Comparison of ENCODE assay signal across 9 mouse cellular contexts in the genomic region with DNA sequence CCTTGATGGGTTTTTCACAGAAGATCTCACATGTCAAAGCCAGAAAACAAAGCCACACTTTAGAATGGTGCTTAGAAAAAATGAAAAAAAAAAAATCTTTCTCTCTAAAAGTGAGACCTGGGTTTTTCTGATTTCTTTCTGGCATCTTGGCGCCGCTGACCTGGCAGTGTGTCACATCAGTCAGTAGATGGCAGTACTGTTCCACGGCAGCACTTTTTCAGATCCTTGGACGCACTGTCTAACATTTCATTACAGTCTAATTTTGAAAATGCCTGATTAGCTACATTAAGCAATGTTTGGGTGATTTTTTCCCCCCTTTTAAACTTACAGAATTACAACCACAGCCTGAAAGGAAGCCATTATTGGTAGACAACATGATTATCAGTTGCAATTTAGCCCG.
A peak's percentile ranks its signal among the peaks of the same experiment; 100 is the strongest.
DNase-seq lines count a peak whose midpoint lies in the region; ATAC-seq and TF ChIP-seq lines count a peak whose summit lies in the region.
"Had no signal": no experiment of that assay in that cellular context is flagged by ENCODE, and none has a peak within 500 bp of the region (broad histone marks: within the 10 kb centered on the region; RNA-seq: fewer than 3 reads in every experiment).

No protein-coding gene starts in this region.

- H3ac ChIP-seq in C2C12 (ENCODE audit: control insufficient read depth, insufficient read length, low read depth), result no peak overlapping the region

- peak; percentile 74 for TF ChIP-seq CTCF in C2C12 (IDR thresholded peaks at IDR 0.05; ENCODE audit: control insufficient read depth, insufficient read depth, insufficient read length)
- peak; percentile 75 for TF ChIP-seq CTCF in bone marrow macrophage, adult 2 months (IDR thresholded peaks at IDR 0.05; ENCODE audit: low read depth, low read length)
- TF ChIP-seq CTCF in hindbrain, postnatal 0 days (IDR thresholded peaks at IDR 0.05; ENCODE audit: low read depth), result peak; percentile 98
- TF ChIP-seq CTCF in liver, postnatal 0 days (IDR thresholded peaks at IDR 0.05; ENCODE audit: low read depth), result peak; percentile 94

- H3K27ac ChIP-seq in bone marrow macrophage, adult 2 months (ENCODE audit: insufficient read depth, low read depth, low read length), result no peak overlapping the region
- no peak overlapping the region for H3K27ac ChIP-seq in forebrain, embryonic 11.5 days (ENCODE audit: low read depth, low read length)
- H3K27ac ChIP-seq in hindbrain, postnatal 0 days, result no peak overlapping the region
- H3K27ac ChIP-seq in liver, postnatal 0 days (ENCODE audit: low read depth), result no peak overlapping the region
- H3K27ac ChIP-seq: heart, embryonic 15.5 days had no signal

- no peaks in the 10 kb centered on the region for H3K9me3 ChIP-seq in forebrain, embryonic 11.5 days (ENCODE audit: control insufficient read depth, low read length)
- no peaks in the 10 kb centered on the region for H3K9me3 ChIP-seq in hindbrain, postnatal 0 days (ENCODE audit: low read length)
- H3K9me3 ChIP-seq in liver, postnatal 0 days (ENCODE audit: low read length), result no peaks in the 10 kb centered on the region
- H3K9me3 ChIP-seq: heart, embryonic 15.5 days had no signal

- no peaks in the 10 kb centered on the region for H3K27me3 ChIP-seq in C2C12 (ENCODE audit: control insufficient read depth, insufficient read depth, insufficient read length)
- no peaks in the 10 kb centered on the region for H3K27me3 ChIP-seq in forebrain, embryonic 11.5 days (ENCODE audit: control insufficient read depth, insufficient read depth, low read length)
- H3K27me3 ChIP-seq in hindbrain, postnatal 0 days (ENCODE audit: insufficient read depth, low read length), result no peaks in the 10 kb centered on the region
- no peaks in the 10 kb centered on the region for H3K27me3 ChIP-seq in liver, postnatal 0 days (ENCODE audit: insufficient read depth, low read length)
- H3K27me3 ChIP-seq: heart, embryonic 15.5 days had no signal

- no peak overlapping the region for H3K9ac ChIP-seq in forebrain, embryonic 11.5 days (ENCODE audit: low read length)
- H3K9ac ChIP-seq in hindbrain, postnatal 0 days (replicated peaks; ENCODE audit: low read length), result no peak overlapping the region
- H3K9ac ChIP-seq in liver, postnatal 0 days (replicated peaks), result no peak overlapping the region
- H3K9ac ChIP-seq: heart, embryonic 15.5 days had no signal

- no peak for ATAC-seq in forebrain, embryonic 11.5 days (replicated peaks; ENCODE audit: low FRiP score)
- ATAC-seq in hindbrain, postnatal 0 days, result peak; percentile 72
- peak; percentile 46; the same call in 1 of the 2 replicates for ATAC-seq in liver, postnatal 0 days

- H3K79me2 ChIP-seq in C2C12 (ENCODE audit: control insufficient read depth, insufficient read depth), result no peaks in the 10 kb centered on the region

- peak; percentile 61 to 88 for DNase-seq in adrenal gland, adult (ENCODE audit: inconsistent age in 2 of 2, low spot score in 1 of 2)
- DNase-seq in adrenal gland, adult 8-10 months, result no peak
- peak; percentile 81 for DNase-seq in forebrain, embryonic 11.5 days (ENCODE audit: low spot score)
- DNase-seq in hindbrain, postnatal 0 days (ENCODE audit: low spot score), result peak; percentile 87
- DNase-seq in liver, postnatal 0 days, result peak; percentile 66
- DNase-seq in retina, adult 2 months (ENCODE audit: low read depth, low spot score), result peak; percentile 49

- TF ChIP-seq EP300 in liver, postnatal 0 days (IDR thresholded peaks at IDR 0.05; ENCODE audit: low read depth), result no peak

- H3K36me3 ChIP-seq in C2C12 (ENCODE audit: control insufficient read depth, insufficient read depth), result no peaks in the 10 kb centered on the region
- no peaks in the 10 kb centered on the region for H3K36me3 ChIP-seq in forebrain, embryonic 11.5 days (ENCODE audit: control insufficient read depth, insufficient read depth, low read length)
- H3K36me3 ChIP-seq in hindbrain, postnatal 0 days (ENCODE audit: insufficient read depth, low read length), result no peaks in the 10 kb centered on the region
- H3K36me3 ChIP-seq in liver, postnatal 0 days (replicated peaks; ENCODE audit: insufficient read depth, low read length), result no peaks in the 10 kb centered on the region
- H3K36me3 ChIP-seq: heart, embryonic 15.5 days had no signal

- no peaks in the 10 kb centered on the region for H3K79me3 ChIP-seq in C2C12 (ENCODE audit: low read depth)

- no peak for TF ChIP-seq POLR2A in bone marrow macrophage, adult 2 months (IDR thresholded peaks at IDR 0.05; ENCODE audit: borderline replicate concordance, low read depth, low read length)

- H3K4me1 ChIP-seq in bone marrow macrophage, adult 2 months (ENCODE audit: control insufficient read depth, insufficient read depth, low read length), result peaks cover 13% of the 10 kb centered on the region
- peaks cover 15% of the 10 kb centered on the region for H3K4me1 ChIP-seq in forebrain, embryonic 11.5 days (replicated peaks; ENCODE audit: control insufficient read depth, insufficient read depth, low read length)
- H3K4me1 ChIP-seq in hindbrain, postnatal 0 days (ENCODE audit: insufficient read depth, low read length), result peaks cover 4% of the 10 kb centered on the region; the same call in 1 of the 2 replicates
- H3K4me1 ChIP-seq in liver, postnatal 0 days (ENCODE audit: insufficient read depth), result peaks cover 4% of the 10 kb centered on the region; the same call in 1 of the 2 replicates

- H3K4me2 ChIP-seq in forebrain, embryonic 11.5 days (ENCODE audit: low read depth, low read length, severe bottlenecking), result no peak overlapping the region
- H3K4me2 ChIP-seq in hindbrain, postnatal 0 days (ENCODE audit: low read depth, low read length), result no peak overlapping the region
- H3K4me2 ChIP-seq in liver, postnatal 0 days (ENCODE audit: low read depth, low read length), result no peak overlapping the region
- H3K4me2 ChIP-seq: heart, embryonic 15.5 days had no signal

- no peak overlapping the region for H3K4me3 ChIP-seq in C2C12 (ENCODE audit: insufficient read depth, poor library complexity, severe bottlenecking)
- no peak overlapping the region for H3K4me3 ChIP-seq in bone marrow macrophage, adult 2 months (ENCODE audit: insufficient read depth, low read length)
- no peak overlapping the region for H3K4me3 ChIP-seq in forebrain, embryonic 11.5 days (ENCODE audit: low read depth, low read length)
- H3K4me3 ChIP-seq in hindbrain, postnatal 0 days (ENCODE audit: low read length), result no peak overlapping the region
- no peak overlapping the region for H3K4me3 ChIP-seq in liver, postnatal 0 days (ENCODE audit: low read depth, low read length)
- H3K4me3 ChIP-seq: heart, embryonic 15.5 days had no signal

- WGBS in forebrain, embryonic 11.5 days, result 13% methylated on average over 5 of the region's 5 CpGs
- WGBS in hindbrain, postnatal 0 days, result 10% methylated on average over 5 of the region's 5 CpGs
- 17% methylated on average over 5 of the region's 5 CpGs for WGBS in liver, postnatal 0 days (ENCODE audit: insufficient replicate concordance)

TF ChIP-seq in C2C12, 6 proteins besides CTCF, POLR2A, EP300 and RAD21:
- no peak for TF ChIP-seq MAX (IDR thresholded peaks at IDR 0.05)
- TF ChIP-seq USF1 (IDR thresholded peaks at IDR 0.05; ENCODE audit: low read depth), result no peak
- TF ChIP-seq FOSL1 (IDR thresholded peaks at IDR 0.05; ENCODE audit: insufficient read depth, low read length, poor library complexity, severe bottlenecking), result no peak
- TF ChIP-seq MYOG (IDR thresholded peaks at IDR 0.05; ENCODE audit: control insufficient read depth, extremely low read depth, insufficient read length), result no peak
- TF ChIP-seq MYOD1 (IDR thresholded peaks at IDR 0.05; ENCODE audit: control insufficient read depth, insufficient read length, low read depth), result no peak
- TF ChIP-seq CEBPB (IDR thresholded peaks at IDR 0.05; ENCODE audit: low read depth), result no peak
